Mouse (Mus musculus) megakaryocyte, embryonic 14.5 days (primary cell): ENCODE results near the gene Fam78a.

Experiments
- FLI1 ChIP-seq: IDR thresholded peaks from 2 replicates; pipeline ENCODE4 v1.6.1; 2012; ENCODE audit warnings: low read length, inconsistent platforms, mixed read lengths
- GATA1 ChIP-seq: IDR thresholded peaks from 3 replicates; pipeline ENCODE4 v1.6.1; 2012; ENCODE audit warnings: mixed read lengths, low read length, inconsistent platforms, borderline replicate concordance

DNA sequence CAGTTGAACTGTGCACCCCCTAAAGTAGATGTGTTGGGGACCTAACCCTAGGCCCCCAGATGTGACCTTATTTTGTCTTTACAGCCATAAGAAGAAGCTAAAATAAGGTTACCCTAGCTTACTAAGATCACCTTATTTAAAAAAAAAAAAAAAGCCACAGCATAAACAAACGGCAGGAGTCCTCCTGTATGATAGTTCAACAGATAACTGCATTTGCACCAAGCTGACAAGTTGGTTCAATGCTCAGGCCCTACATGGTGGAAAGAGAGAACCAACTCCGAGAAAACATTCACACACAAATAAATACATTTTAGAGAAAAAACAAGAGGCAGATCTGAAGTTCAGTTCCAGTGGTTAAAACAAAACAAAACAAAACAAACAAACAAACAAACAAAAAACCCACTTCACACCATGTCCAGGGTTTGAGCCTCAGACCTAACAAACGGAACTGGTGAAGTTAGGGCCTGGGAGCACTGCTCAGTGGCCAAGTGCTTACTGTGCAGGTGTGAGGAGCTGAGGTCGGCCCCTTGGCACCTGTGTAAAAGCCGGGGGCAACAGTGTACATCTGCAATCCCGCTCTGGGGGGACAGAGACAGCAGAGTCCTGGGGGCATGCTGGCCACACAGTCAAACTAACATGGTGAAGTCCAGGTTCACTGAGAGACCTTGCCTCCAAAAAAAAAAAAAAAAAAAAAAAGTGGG, 47.4 kb upstream of the Fam78a start:
- TF ChIP-seq GATA1 (no peak), FLI1 (no peak)
